Mouse (Mus musculus) forebrain, embryonic 12.5 days (tissue): ENCODE measurements around the gene Crocc. TPM values are rescaled to one million over a fixed set of nuclear protein-coding genes. Genes with fewer than 3 reads are reported as not detected.

Experiments
- ATAC-seq: fragments of 200-750 bp; cut with Nextera tagmentation; 2 replicates; pipeline ENCODE4 v1.8.0; 2017; ENCODE audit warnings: moderate TSS enrichment; ENCODE audit not compliant: low FRiP score
- H3K27ac ChIP-seq: fragments of 300-500 bp; sonication (generic); 2 replicates; pipeline ENCODE4 v1.5.1; 2016; ENCODE audit warnings: mild to moderate bottlenecking
- H3K27me3 ChIP-seq: fragments of 300-500 bp; sonication (generic); 2 replicates; pipeline ENCODE4 v1.6.1; 2016; ENCODE audit warnings: mild to moderate bottlenecking
- H3K36me3 ChIP-seq: fragments of 300-500 bp; sonication (generic); replicated peaks from 2 replicates; pipeline ENCODE4 v1.6.1; 2016; ENCODE audit warnings: mild to moderate bottlenecking
- H3K4me1 ChIP-seq: fragments of 300-500 bp; sonication (generic); 2 replicates; pipeline ENCODE4 v1.6.1; 2016
- H3K4me2 ChIP-seq: fragments of 300-500 bp; sonication (generic); 2 replicates; pipeline ENCODE4 v1.6.1; 2016; ENCODE audit warnings: mild to moderate bottlenecking, moderate library complexity
- H3K4me3 ChIP-seq: fragments of 300-500 bp; sonication (generic); replicated peaks from 2 replicates; pipeline ENCODE4 v1.5.1; 2016; ENCODE audit warnings: mild to moderate bottlenecking
- H3K9ac ChIP-seq: fragments of 300-500 bp; sonication (generic); 2 replicates; pipeline ENCODE4 v1.6.1; 2016; ENCODE audit warnings: mild to moderate bottlenecking
- H3K9me3 ChIP-seq: fragments of 300-500 bp; sonication (generic); 2 replicates; pipeline ENCODE4 v1.6.1; 2016
- WGBS: fragments of 180-500 bp; shearing (Covaris S2); methylation state at CpG from one replicate; pipeline ENCODE4 v1.1.7; 2016; 5-methylcytosine and 5-hydroxymethylcytosine counted together
- polyA plus RNA-seq: library from polyadenylated mRNA; unstranded; fragments of >200 nt; fragmentation: Nextera tagmentation; extraction: Ambion mirVana; gene quantifications from 2 replicates; pipeline ENCODE4 v1.2.1, GENCODE M21; 2016

Gene Crocc
- polyA plus RNA-seq, 1 experiment from 2014 or later, result 17.4 TPM

DNA sequence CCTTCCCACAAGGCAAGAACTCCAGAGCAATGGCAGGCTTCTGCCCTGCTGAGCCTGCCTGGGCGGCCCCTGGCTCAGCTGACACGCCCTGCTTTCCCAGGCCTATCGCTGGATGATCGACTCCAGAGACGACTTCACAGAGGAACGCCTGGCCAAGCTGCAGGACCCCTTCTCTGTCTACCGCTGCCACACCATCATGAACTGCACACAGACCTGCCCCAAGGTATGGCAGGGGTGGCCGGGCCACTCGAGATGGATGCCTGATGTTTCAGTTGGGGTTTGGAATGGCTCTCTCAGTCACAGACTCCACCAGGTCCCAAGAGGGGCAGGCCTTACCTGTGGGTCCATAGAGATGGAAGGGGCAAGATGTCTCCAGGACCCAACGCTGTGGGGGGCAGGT, 83.1 kb downstream of the Crocc start:
- WGBS, result 91% methylated on average over 10 of the region's 10 CpGs
- ATAC-seq, result no peak
- Histone ChIP-seq H3K4me2 (no peak overlapping the region), H3K27me3 (no peaks in the 10 kb centered on the region), H3K9ac (no peak overlapping the region), H3K9me3 (0 out of 2 replicates have a peak, but pooled peaks cover 3% of the 10 kb centered on the region), H3K4me3 (no peak overlapping the region), H3K4me1 (no peaks in the 10 kb centered on the region), H3K27ac (no peak overlapping the region), H3K36me3 (peaks cover 86% of the 10 kb centered on the region)

DNA sequence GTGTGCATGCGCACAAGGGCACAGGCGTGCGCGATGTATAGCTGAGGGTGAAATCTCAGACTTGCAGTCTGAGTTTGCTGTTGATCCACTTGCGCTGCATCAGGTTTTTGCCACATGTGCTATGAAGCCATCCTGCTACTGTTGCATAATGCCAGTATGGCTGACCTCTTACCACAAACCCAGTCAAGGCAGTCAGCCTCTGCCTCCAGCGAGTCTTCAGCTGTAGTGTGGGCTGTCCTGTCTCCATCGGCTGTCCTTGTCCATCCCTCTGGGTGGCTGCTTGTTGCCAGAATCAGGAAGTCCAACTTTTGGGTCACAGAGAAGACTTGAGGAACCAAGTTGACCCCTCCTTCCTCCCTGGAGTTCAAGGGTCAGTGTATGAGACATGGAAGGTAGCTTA, 85.0 kb downstream of the Crocc start:
- no peak for ATAC-seq
- Histone ChIP-seq H3K4me2 (no peak overlapping the region), H3K27ac (no peak overlapping the region), H3K36me3 (peaks cover 99% of the 10 kb centered on the region), H3K4me3 (no peak overlapping the region), H3K27me3 (no peaks in the 10 kb centered on the region), H3K9me3 (no peaks in the 10 kb centered on the region), H3K9ac (no peak overlapping the region), H3K4me1 (no peaks in the 10 kb centered on the region)
- WGBS, result 97% methylated on average over 7 of the region's 7 CpGs

- Histone ChIP-seq H3K4me2 (no peak overlapping the region), H3K9me3 (no peaks in the 10 kb centered on the region), H3K27ac (no peak overlapping the region), H3K9ac (no peak overlapping the region), H3K4me1 (no peaks in the 10 kb centered on the region), H3K27me3 (no peaks in the 10 kb centered on the region), H3K36me3 (peaks cover 99% of the 10 kb centered on the region), H3K4me3 (no peak overlapping the region)
- no peak for ATAC-seq
- 100% methylated on average over 6 of the region's 6 CpGs for WGBS
These were observed 85.9 kb downstream of the Crocc start for GRCm38 (mm10) chr4:140974408-140974807.

DNA sequence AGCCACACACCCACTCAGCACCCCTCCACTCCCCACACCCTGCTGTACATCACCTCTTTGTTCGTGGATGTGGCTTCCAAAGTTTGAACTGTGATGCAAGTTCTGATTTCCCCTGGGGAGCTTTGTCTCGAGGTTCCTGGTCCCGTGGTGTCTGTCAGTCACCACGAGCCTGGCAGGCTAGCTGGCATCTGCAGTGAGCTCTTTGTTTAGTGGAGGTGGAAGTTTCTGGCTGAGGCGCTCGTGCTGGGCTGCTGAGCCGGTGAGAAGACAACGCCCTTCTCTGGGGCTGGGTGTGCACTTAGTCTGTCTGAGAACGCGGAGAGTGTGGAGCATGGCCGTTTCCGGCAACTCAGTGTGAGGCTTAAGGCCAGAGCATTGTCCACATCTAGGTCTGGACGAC, 88.7 kb downstream of the Crocc start:
- peaks cover 95% of the 10 kb centered on the region for H3K36me3 ChIP-seq
- no peaks in the 10 kb centered on the region for H3K9me3 ChIP-seq
- H3K4me2 ChIP-seq, result no peak overlapping the region
- no peak for ATAC-seq
- H3K27me3 ChIP-seq, result no peaks in the 10 kb centered on the region
- H3K9ac ChIP-seq, result no peak overlapping the region
- H3K4me3 ChIP-seq, result no peak overlapping the region
- no peaks in the 10 kb centered on the region for H3K4me1 ChIP-seq
- no peak overlapping the region for H3K27ac ChIP-seq
- WGBS, result 90% methylated on average over 13 of the region's 13 CpGs

DNA sequence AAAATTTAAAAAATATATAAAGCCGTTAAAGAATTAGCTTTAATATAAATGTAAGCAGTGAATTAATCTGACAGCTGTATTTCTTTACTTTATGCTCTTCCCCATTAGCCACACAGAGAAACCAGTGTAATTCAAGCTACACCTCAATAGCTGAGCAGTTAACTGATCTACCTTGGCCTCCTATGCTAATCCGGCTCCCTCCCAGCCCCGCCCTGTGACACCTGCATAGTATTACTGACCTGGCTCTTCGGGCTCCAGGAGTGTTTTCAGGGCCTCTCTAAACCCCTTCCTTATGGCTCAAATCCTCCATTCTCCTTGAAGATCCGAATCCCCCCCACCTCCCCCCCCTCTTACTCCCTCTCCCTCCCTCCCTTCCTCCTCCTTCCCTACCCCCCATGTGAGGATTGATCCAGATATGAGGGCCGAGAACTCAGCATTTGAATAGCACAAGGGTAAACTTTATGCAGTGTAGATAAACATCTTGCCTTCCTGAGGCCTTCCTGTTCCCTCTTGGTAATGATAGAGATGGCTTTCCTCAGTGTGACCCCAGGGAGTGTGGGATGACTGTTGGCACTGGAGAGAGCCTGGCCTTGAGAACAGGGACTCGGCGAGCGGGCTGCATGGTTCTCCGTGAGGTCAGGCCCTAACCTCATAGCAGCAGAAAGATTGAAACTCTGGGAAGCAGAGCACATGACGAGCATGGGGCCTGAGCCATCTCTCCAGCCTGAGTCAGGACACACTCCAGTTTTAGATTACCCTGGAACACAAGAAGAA, 92.8 kb downstream of the Crocc start:
- Histone ChIP-seq H3K27ac (no peak overlapping the region), H3K9ac (no peak overlapping the region), H3K4me3 (no peak overlapping the region), H3K36me3 (peaks cover 62% of the 10 kb centered on the region), H3K27me3 (no peaks in the 10 kb centered on the region), H3K4me1 (peaks cover 20% of the 10 kb centered on the region), H3K9me3 (no peaks in the 10 kb centered on the region), H3K4me2 (no peak overlapping the region)
- WGBS, result 85% methylated on average over 11 of the region's 11 CpGs
- ATAC-seq, result no peak

Other genes with a start within 250 kb of the Crocc start
- 0.06 TPM in 1 of 2 replicates, not detected in the other for gene Padi3, start 249.9 kb downstream of the Crocc start, polyA plus RNA-seq
- gene Padi1, start 214.8 kb downstream of the Crocc start, polyA plus RNA-seq, result 0.10 TPM in 1 of 2 replicates, not detected in the other
- 0.45 and 0.74 TPM in 2 replicates for gene Padi2, start 154.2 kb downstream of the Crocc start, polyA plus RNA-seq
- gene Sdhb, start 99.3 kb downstream of the Crocc start, polyA plus RNA-seq, result 380 and 396 TPM in 2 replicates
- 75.5 and 82.3 TPM in 2 replicates for gene Atp13a2, start 73.7 kb downstream of the Crocc start, polyA plus RNA-seq
- 250 and 275 TPM in 2 replicates for gene Mfap2, start 50.1 kb downstream of the Crocc start, polyA plus RNA-seq
- 52.7 and 56.8 TPM in 2 replicates for gene Necap2, start 17.8 kb upstream of the Crocc start, polyA plus RNA-seq
- 0.26 TPM in 1 of 2 replicates, not detected in the other for gene Spata21, start 27.8 kb upstream of the Crocc start, polyA plus RNA-seq
- gene Szrd1, start 79.2 kb upstream of the Crocc start, polyA plus RNA-seq, result 32.2 and 36.4 TPM in 2 replicates
- 24.7 and 26.9 TPM in 2 replicates for gene Fbxo42, start 87.4 kb upstream of the Crocc start, polyA plus RNA-seq
- gene Rsg1, start 153.4 kb upstream of the Crocc start, polyA plus RNA-seq, result 6.5 and 7.0 TPM in 2 replicates
- gene Arhgef19, start 178.9 kb upstream of the Crocc start, polyA plus RNA-seq, result 1.9 and 2.6 TPM in 2 replicates
- gene Epha2, start 240.7 kb upstream of the Crocc start, polyA plus RNA-seq, result 1.9 and 2.0 TPM in 2 replicates